Mouse (Mus musculus): ENCODE measurements at regions not wholly inside any gene's neighbourhood (a gene's known extent, or its start where the extent isn't known, plus 50 kb on each side); places are given as distances from the start of the nearest gene placed in this dataset.

DNA sequence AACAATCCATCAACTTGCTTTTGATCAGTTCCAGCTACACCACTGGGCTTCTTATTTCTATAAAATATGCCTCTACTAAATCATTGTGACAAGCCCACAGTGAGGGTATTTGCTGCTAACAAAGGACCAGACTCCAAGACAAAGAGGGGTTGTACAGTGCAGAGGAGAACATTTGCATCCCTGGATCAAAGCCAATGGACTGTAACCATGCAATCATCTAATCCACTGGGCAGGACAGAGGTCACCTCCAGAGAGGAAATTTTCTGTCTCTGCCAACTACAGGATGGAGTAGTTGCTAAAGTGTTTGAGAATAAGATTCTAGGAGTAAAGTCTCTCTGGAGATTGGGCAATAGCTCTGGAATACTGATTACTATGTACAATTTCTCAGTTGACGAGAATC lies 272.9 kb downstream of the Cox7c start:
- no peak for DNase-seq (ENCODE audit: low spot score in 2 of 2)

DNA sequence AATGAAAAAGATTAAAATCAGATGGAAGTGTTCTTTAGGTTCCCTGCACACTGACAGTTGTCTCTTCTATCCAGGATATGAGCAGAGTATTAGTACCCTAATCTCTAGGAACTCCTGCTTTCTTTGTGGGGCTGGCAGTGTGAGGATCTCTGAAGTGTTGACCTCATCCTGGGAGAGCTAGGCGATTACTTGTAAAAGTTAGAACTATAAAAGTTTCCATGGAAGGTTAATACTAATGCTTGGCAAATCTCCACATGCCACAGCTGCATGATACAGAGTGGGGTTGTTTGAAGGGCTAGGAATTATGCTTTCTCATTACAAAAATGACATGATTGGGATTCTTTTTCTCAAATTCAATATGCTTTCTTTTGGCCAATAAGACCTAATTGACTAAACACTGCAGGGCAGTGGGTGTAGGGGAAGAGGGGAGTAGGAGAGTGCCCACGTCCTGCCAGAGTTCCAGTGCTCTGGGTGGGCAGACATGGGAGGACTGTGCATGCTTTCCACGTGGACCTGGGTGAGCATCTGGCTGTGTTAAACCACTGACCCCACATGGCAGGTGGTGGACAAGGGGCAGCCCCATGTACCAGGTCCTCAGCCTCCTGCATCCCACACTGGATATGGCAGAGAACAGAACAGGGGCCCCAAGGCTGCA lies 275.6 kb downstream of the Cox7c start:
- DNase-seq (ENCODE audit: low spot score in 2 of 2) = no peak

- peak in 1 of 2 experiments; percentile 20 for DNase-seq (ENCODE audit: low spot score in 2 of 2)
These were observed 276.2 kb downstream of the Cox7c start for GRCm38 (mm10) chr13:85770538-85770937.

DNA sequence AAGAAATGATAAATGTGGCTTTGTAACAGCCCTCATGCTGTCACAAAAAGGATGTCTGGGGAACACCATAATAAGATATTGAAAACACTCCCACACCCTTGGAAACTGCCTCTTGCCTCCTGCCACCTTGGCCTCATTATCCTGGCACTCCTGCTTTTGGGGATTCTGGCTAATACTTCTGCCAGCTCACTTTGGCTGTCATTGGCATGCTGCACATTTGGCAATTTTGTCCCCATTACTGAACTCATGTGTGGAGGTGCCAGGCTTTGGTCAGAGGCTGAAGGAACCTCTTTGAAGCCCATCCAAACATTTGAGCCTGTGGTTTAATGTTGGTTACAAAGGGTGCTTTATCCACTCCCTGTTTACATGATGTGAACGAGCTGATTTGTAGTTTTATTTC lies 278.2 kb downstream of the Cox7c start:
- DNase-seq (ENCODE audit: low spot score in 2 of 2) = peak; percentile 4 to 12

GRCm38 (mm10) chr13:85724616-85725015 lies 322.1 kb downstream of the Cox7c start:
- no peak for DNase-seq (ENCODE audit: low spot score in 2 of 2)

DNA sequence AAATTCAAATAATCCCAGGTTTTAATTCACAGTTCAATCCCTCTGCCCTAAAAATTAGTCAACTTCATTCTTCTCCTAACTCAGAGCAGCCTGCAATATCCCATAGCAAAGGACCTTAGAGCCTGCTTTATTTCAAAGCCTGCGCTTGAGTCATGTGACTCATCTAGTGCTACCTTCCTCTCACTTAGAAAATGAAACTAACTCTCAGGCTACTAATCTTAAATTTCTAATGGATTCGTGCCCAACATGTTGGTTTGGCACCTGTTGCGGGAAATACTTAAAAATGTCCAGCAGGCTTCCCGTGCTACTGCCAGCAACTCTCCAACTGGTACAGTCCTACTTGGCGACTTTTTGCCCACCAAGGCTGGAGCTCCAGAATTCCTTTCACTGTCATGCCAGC lies 322.6 kb downstream of the Cox7c start:
- no peak for DNase-seq (ENCODE audit: low spot score in 2 of 2)

- no peak for DNase-seq (ENCODE audit: low spot score in 2 of 2)
These were observed 326.4 kb downstream of the Cox7c start for GRCm38 (mm10) chr13:85720314-85720713.

DNA sequence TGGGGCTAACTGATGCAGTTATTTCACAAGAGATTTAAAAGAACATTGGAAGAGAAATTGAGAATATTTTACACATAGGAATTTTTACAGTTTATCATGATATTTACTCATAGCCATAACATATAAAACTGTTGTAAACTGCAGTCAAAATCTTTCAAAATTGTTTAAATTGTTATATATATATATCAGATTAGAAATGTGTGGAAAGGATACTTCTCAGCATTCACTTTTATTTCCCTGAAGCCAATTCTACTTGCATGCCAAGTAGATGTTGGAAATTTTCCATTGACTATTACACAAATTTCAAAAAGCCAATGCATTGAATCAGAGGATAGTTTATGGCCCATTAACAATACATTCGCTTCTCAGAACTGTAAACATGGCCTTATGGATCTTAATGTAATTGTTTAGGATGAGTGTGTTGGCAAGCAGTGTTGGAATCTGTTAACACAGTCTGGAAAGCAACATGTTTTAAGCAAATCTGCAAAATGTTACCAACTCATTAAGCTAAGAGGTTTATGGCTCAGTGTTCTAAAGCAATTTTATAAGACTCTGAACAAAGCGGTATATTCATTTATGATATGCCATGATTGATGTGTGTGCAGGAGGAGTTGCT lies 330.7 kb downstream of the Cox7c start:
- no peak for DNase-seq (ENCODE audit: low spot score in 2 of 2)

GRCm38 (mm10) chr13:85692374-85692773 lies 354.3 kb downstream of the Cox7c start:
- DNase-seq (ENCODE audit: low spot score in 2 of 2) = no peak

Measured in layer of hippocampus, adult 8-10 months (tissue).